Mouse (Mus musculus) lung, postnatal 0 days (tissue): ENCODE results near the gene Fndc3b. TPM values are rescaled to one million over a fixed set of nuclear protein-coding genes. Genes with fewer than 3 reads are reported as not detected.
"Not testable (repeated sequence)": the region's sequence is repeated elsewhere in the genome, so short reads cannot be mapped to it uniquely, and the experiment has no call there.

Source experiments
- ATAC-seq: fragments of 200-750 bp; cut with Nextera tagmentation; 2 replicates; pipeline ENCODE4 v1.8.0; 2017; ENCODE audit warnings: moderate library complexity
- DNase-seq: peaks from one replicate; pipeline ENCODE4 v3.0.0-alpha.2; 2016; ENCODE audit warnings: low spot score
- H3K27ac ChIP-seq: fragments of 300-500 bp; sonication (generic); 2 replicates; pipeline ENCODE4 v1.5.1; 2014; ENCODE audit warnings: antibody characterized with exemption, mild to moderate bottlenecking, low read length, mixed read lengths
- H3K27me3 ChIP-seq: fragments of 300-500 bp; sonication (generic); replicated peaks from 2 replicates; pipeline ENCODE4 v1.6.1; 2014; ENCODE audit warnings: low read length, mixed read lengths; ENCODE audit not compliant: insufficient read depth
- H3K36me3 ChIP-seq: fragments of 300-500 bp; sonication (generic); 2 replicates; pipeline ENCODE4 v1.6.1; 2014; ENCODE audit warnings: low read length, mixed read lengths; ENCODE audit not compliant: insufficient read depth
- H3K4me1 ChIP-seq: fragments of 300-500 bp; sonication (generic); 2 replicates; pipeline ENCODE4 v1.6.1; 2014; ENCODE audit warnings: antibody characterized with exemption, low read depth, low read length, mixed read lengths; ENCODE audit not compliant: insufficient read depth
- H3K4me2 ChIP-seq: fragments of 300-500 bp; sonication (generic); replicated peaks from 2 replicates; pipeline ENCODE4 v1.6.1; 2014; ENCODE audit warnings: low read depth, mild to moderate bottlenecking, low read length, moderate library complexity, mixed read lengths
- H3K4me3 ChIP-seq: fragments of 300-500 bp; sonication (generic); 2 replicates; pipeline ENCODE4 v1.5.1; 2014; ENCODE audit warnings: low read depth, low read length
- H3K9ac ChIP-seq: fragments of 300-500 bp; sonication (generic); replicated peaks from 2 replicates; pipeline ENCODE4 v1.6.1; 2014; ENCODE audit warnings: low read depth, mild to moderate bottlenecking
- H3K9me3 ChIP-seq: fragments of 300-500 bp; sonication (generic); 2 replicates; pipeline ENCODE4 v1.6.1; 2016; ENCODE audit warnings: low read length, mixed read lengths
- CTCF ChIP-seq: IDR thresholded peaks from 2 replicates; pipeline ENCODE4 v1.5.1; 2016; ENCODE audit warnings: antibody characterized with exemption, mild to moderate bottlenecking
- EP300 ChIP-seq: IDR thresholded peaks from 2 replicates; pipeline ENCODE4 v1.6.1; 2016; ENCODE audit warnings: antibody characterized with exemption, mild to moderate bottlenecking, control low read depth
- WGBS: fragments of 180-500 bp; shearing (Covaris S2); extraction: QIAGEN DNeasy Blood & Tissue Kit; methylation state at CpG from one replicate; pipeline ENCODE4 v1.1.7; 2014; 5-methylcytosine and 5-hydroxymethylcytosine counted together
- polyA plus RNA-seq: library from polyadenylated mRNA; unstranded; fragments of >200 nt; fragmentation: Nextera tagmentation; extraction: Ambion mirVana; gene quantifications from 2 replicates; pipeline ENCODE4 v1.2.1, GENCODE M21; 2015

The Fndc3b gene
- polyA plus RNA-seq, 1 experiment from 2014 or later, result 28.5 TPM

GRCm38 (mm10) chr3:27413566-27413965 lies 297.5 kb downstream of the Fndc3b start:
- ATAC-seq, result no peak
- WGBS, result 76% methylated on average over 3 of the region's 3 CpGs
- H3K27ac ChIP-seq, result no peak overlapping the region

GRCm38 (mm10) chr3:27411286-27411685 lies 299.8 kb downstream of the Fndc3b start:
- H3K27me3 ChIP-seq, result no peaks in the 10 kb centered on the region
- no peak overlapping the region for H3K4me3 ChIP-seq
- no peak overlapping the region for H3K27ac ChIP-seq
- no peaks in the 10 kb centered on the region for H3K4me1 ChIP-seq
- 92% methylated on average over 2 of the region's 2 CpGs for WGBS
- H3K4me2 ChIP-seq, result no peak overlapping the region
- no peak overlapping the region for H3K9ac ChIP-seq
- ATAC-seq, result no peak
- DNase-seq, result no peak
- no peaks in the 10 kb centered on the region for H3K9me3 ChIP-seq
- H3K36me3 ChIP-seq, result peaks cover 3% of the 10 kb centered on the region; the same call in 1 of the 2 replicates
- TF ChIP-seq CTCF (no peak), EP300 (no peak)

More at GRCm38 (mm10) chr3:27413566-27413965, 297.5 kb downstream of the Fndc3b start:
- Histone ChIP-seq H3K4me2 (no peak overlapping the region), H3K9me3 (no peaks in the 10 kb centered on the region), H3K4me1 (no peaks in the 10 kb centered on the region), H3K27me3 (no peaks in the 10 kb centered on the region), H3K4me3 (no peak overlapping the region), H3K9ac (no peak overlapping the region), H3K36me3 (peaks cover 4% of the 10 kb centered on the region; the same call in 1 of the 2 replicates)
- DNase-seq, result no peak
- no peak for TF ChIP-seq EP300
- TF ChIP-seq CTCF, result no peak

- TF ChIP-seq CTCF (no peak), EP300 (no peak)
- Histone ChIP-seq H3K4me1 (no peaks in the 10 kb centered on the region), H3K4me2 (no peak overlapping the region), H3K4me3 (no peak overlapping the region), H3K36me3 (no peaks in the 10 kb centered on the region), H3K9ac (no peak overlapping the region), H3K27me3 (no peaks in the 10 kb centered on the region), H3K9me3 (no peaks in the 10 kb centered on the region), H3K27ac (no peak overlapping the region)
- DNase-seq, result no peak
- ATAC-seq, result no peak
- 46% methylated on average over 2 of the region's 2 CpGs for WGBS
These were observed 302.5 kb downstream of the Fndc3b start for GRCm38 (mm10) chr3:27408564-27408963.

DNA sequence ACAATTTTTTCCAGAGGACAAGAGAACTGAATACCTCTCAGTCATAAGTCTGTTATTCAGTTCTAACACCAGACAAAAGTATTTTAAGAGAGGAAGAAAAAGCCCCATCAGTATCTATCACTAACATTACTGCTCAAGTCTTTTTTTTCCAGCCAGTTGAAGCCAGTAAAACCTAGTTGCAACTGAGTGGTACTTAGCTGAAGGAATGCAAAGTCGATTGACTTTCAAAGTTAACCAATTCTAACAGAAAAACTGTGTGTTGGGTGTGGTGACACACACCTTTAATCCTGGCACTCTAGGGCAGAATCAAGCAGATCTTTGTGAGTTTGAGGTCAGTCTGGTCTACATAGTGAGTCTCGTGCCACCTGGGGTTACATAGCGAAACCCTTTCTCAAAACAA lies 304.7 kb downstream of the Fndc3b start:
- H3K4me1 ChIP-seq, result no peaks in the 10 kb centered on the region
- no peaks in the 10 kb centered on the region for H3K9me3 ChIP-seq
- H3K36me3 ChIP-seq, result no peaks in the 10 kb centered on the region
- no peak overlapping the region for H3K4me2 ChIP-seq
- no peak overlapping the region for H3K4me3 ChIP-seq
- TF ChIP-seq CTCF, result no peak
- TF ChIP-seq EP300, result no peak
- ATAC-seq, result no peak
- H3K27me3 ChIP-seq, result no peaks in the 10 kb centered on the region
- 71% methylated on average over 3 of the region's 3 CpGs for WGBS
- no peak overlapping the region for H3K9ac ChIP-seq
- H3K27ac ChIP-seq, result no peak overlapping the region
- no peak for DNase-seq

GRCm38 (mm10) chr3:27400996-27401395 lies 310.1 kb downstream of the Fndc3b start:
- WGBS, result 92% methylated on average over 3 of the region's 3 CpGs
- ATAC-seq, H3K36me3 ChIP-seq, H3K9ac ChIP-seq, H3K4me3 ChIP-seq, H3K4me1 ChIP-seq, DNase-seq, H3K27ac ChIP-seq, H3K9me3 ChIP-seq, H3K4me2 ChIP-seq, H3K27me3 ChIP-seq: not testable (repeated sequence)

- no peak for ATAC-seq
- Histone ChIP-seq H3K9ac (no peak overlapping the region), H3K4me2 (no peak overlapping the region), H3K4me1 (no peaks in the 10 kb centered on the region), H3K4me3 (no peak overlapping the region), H3K36me3 (no peaks in the 10 kb centered on the region), H3K27me3 (no peaks in the 10 kb centered on the region), H3K9me3 (no peaks in the 10 kb centered on the region), H3K27ac (no peak overlapping the region)
- no peak for DNase-seq
- no peak for TF ChIP-seq CTCF
- TF ChIP-seq EP300, result no peak
- WGBS, result 60% methylated on average over 1 of the region's 1 CpGs
These were observed 321.2 kb downstream of the Fndc3b start for GRCm38 (mm10) chr3:27389923-27390322.

DNA sequence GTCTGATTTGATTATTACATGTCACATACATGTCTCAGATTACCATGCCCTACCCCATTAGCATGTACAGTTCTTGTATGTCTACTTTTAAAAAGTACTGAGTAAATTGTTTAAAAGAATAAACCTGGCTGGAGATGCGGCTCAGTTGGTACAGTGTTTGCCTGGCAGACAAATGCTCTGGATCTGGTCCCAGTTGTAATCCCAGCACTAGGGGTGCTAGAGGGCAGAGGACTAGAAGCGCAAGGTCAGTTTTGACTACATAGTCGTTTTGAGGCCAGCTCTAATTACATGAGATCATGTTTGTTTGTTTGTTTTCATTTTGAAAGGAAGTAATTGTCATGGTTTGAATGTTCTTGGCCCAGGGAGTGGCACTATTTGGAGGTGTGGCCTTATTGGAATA lies 326.3 kb downstream of the Fndc3b start:
- TF ChIP-seq CTCF, result peak; percentile 27; the same call in 1 of the 2 replicates
- no peak for TF ChIP-seq EP300
- Histone ChIP-seq H3K9ac (no peak overlapping the region), H3K4me1 (no peaks in the 10 kb centered on the region), H3K4me2 (no peak overlapping the region), H3K27ac (no peak overlapping the region), H3K9me3 (no peaks in the 10 kb centered on the region), H3K4me3 (no peak overlapping the region), H3K36me3 (no peaks in the 10 kb centered on the region), H3K27me3 (no peaks in the 10 kb centered on the region)
- 56% methylated on average over 3 of the region's 3 CpGs for WGBS
- no peak for ATAC-seq
- DNase-seq, result no peak
